Mouse (Mus musculus) bone marrow, adult 2 months (tissue): ENCODE results near the gene Sigmar1. TPM values are rescaled to one million over a fixed set of nuclear protein-coding genes. Genes with fewer than 3 reads are reported as not detected.
A peak's percentile ranks its signal among the peaks of the same experiment; 100 is the strongest.
"Not testable (repeated sequence)": the region's sequence is repeated elsewhere in the genome, so short reads cannot be mapped to it uniquely, and the experiment has no call there.

Experiments
- H3K27ac ChIP-seq: fragments of 200-500 bp; 2 replicates; pipeline ENCODE4 v1.5.1; 2012; ENCODE audit warnings: low read depth, mild to moderate bottlenecking, control low read depth, inconsistent platforms, low read length; ENCODE audit not compliant: control insufficient read depth, poor library complexity, insufficient read depth
- H3K4me1 ChIP-seq: fragments of 200-500 bp; 2 replicates; pipeline ENCODE4 v1.6.1; 2011; ENCODE audit warnings: low read length; ENCODE audit not compliant: control insufficient read depth, insufficient read depth
- H3K4me3 ChIP-seq: fragments of 200-500 bp; replicated peaks from 2 replicates; pipeline ENCODE3; 2011; ENCODE audit warnings: mild to moderate bottlenecking, low read depth, low read length, control low read depth; ENCODE audit not compliant: control insufficient read depth
- CTCF ChIP-seq: fragments of 200-500 bp; IDR thresholded peaks from 2 replicates; pipeline ENCODE4 v1.5.1; 2011; ENCODE audit warnings: low read length, control low read depth; ENCODE audit not compliant: control insufficient read depth, insufficient read depth
- POLR2A ChIP-seq: fragments of 200-500 bp; IDR thresholded peaks from 2 replicates; pipeline ENCODE4 v1.6.1; 2011; ENCODE audit warnings: low read depth, mild to moderate bottlenecking, control low read depth, low read length, borderline replicate concordance; ENCODE audit not compliant: control insufficient read depth
- WGBS: fragments of 180-500 bp; shearing (Covaris S2); methylation state at CpG from one replicate; pipeline ENCODE4 v1.1.7; 2018; 5-methylcytosine and 5-hydroxymethylcytosine counted together
- polyA plus RNA-seq: library from polyadenylated mRNA; stranded (reverse); fragments of >200 nt; gene quantifications from 2 replicates; pipeline ENCODE4 v1.2.4, GENCODE M21; 2011; ENCODE audit warnings: low replicate concordance; ENCODE audit not compliant: missing spikeins, insufficient read depth, insufficient read length

Gene Sigmar1
- polyA plus RNA-seq, 1 experiment: 13.4 TPM

- no peak for TF ChIP-seq POLR2A
- peak; percentile 61 for TF ChIP-seq CTCF
- Histone ChIP-seq H3K4me3 (no peak overlapping the region), H3K4me1 (no peaks in the 10 kb centered on the region), H3K27ac (no peak overlapping the region)
- 8% methylated on average over 13 of the region's 13 CpGs for WGBS
Measured at GRCm38 (mm10) chr4:41707011-41707535, 48.9 kb downstream of the Sigmar1 start.

GRCm38 (mm10) chr4:41705922-41706754 lies 49.8 kb downstream of the Sigmar1 start:
- WGBS: 73% methylated on average over 19 of the region's 19 CpGs

GRCm38 (mm10) chr4:41704651-41705050 lies 51.3 kb downstream of the Sigmar1 start:
- H3K4me3 ChIP-seq: no peak overlapping the region
- H3K27ac ChIP-seq: no peak overlapping the region
- no peaks in the 10 kb centered on the region for H3K4me1 ChIP-seq
- TF ChIP-seq CTCF (no peak), POLR2A (no peak)
- 49% methylated on average over 5 of the region's 5 CpGs for WGBS

More at GRCm38 (mm10) chr4:41705922-41706754, 49.8 kb downstream of the Sigmar1 start:
- H3K4me1 ChIP-seq: no peaks in the 10 kb centered on the region
- TF ChIP-seq CTCF (no peak), POLR2A (no peak)
- H3K4me3 ChIP-seq: no peak overlapping the region
- no peak overlapping the region for H3K27ac ChIP-seq

- not testable (repeated sequence) for H3K27ac ChIP-seq, H3K4me1 ChIP-seq, H3K4me3 ChIP-seq
- 80% methylated on average over 2 of the region's 2 CpGs for WGBS
Measured at GRCm38 (mm10) chr4:41702226-41702625, 53.7 kb downstream of the Sigmar1 start.

GRCm38 (mm10) chr4:41700224-41700623 lies 55.7 kb downstream of the Sigmar1 start:
- H3K27ac ChIP-seq, H3K4me3 ChIP-seq, H3K4me1 ChIP-seq: not testable (repeated sequence)
- 71% methylated on average over 7 of the region's 8 CpGs for WGBS

- not testable (repeated sequence) for H3K4me3 ChIP-seq, H3K4me1 ChIP-seq, H3K27ac ChIP-seq
- WGBS: 72% methylated on average over 10 of the region's 10 CpGs
Measured at GRCm38 (mm10) chr4:41699783-41700182, 56.2 kb downstream of the Sigmar1 start, which contains the start of gene Il11ra1. Il11ra1 (plus strand) TSS chr4:41699989.

- 7% methylated on average over 24 of the region's 32 CpGs for WGBS
- not testable (repeated sequence) for H3K27ac ChIP-seq, H3K4me3 ChIP-seq, H3K4me1 ChIP-seq
Measured at GRCm38 (mm10) chr4:41698421-41699016, 57.4 kb downstream of the Sigmar1 start.

GRCm38 (mm10) chr4:41696930-41697841 lies 58.8 kb downstream of the Sigmar1 start, which contains the start of gene Cntfr:
Cntfr (minus strand) TSS chr4:41697089.
- not testable (repeated sequence) for H3K27ac ChIP-seq, H3K4me3 ChIP-seq, H3K4me1 ChIP-seq
- peak; percentile 72 for TF ChIP-seq CTCF
- 5% methylated on average over 29 of the region's 40 CpGs for WGBS

- H3K4me3 ChIP-seq, H3K4me1 ChIP-seq, H3K27ac ChIP-seq: not testable (repeated sequence)
- 5% methylated on average over 14 of the region's 15 CpGs for WGBS
Measured at GRCm38 (mm10) chr4:41696452-41696851, 59.5 kb downstream of the Sigmar1 start.

GRCm38 (mm10) chr4:41695800-41696199 lies 60.2 kb downstream of the Sigmar1 start:
- not testable (repeated sequence) for H3K27ac ChIP-seq, H3K4me3 ChIP-seq, H3K4me1 ChIP-seq
- WGBS: 4% methylated on average over 12 of the region's 38 CpGs

- WGBS: 16% methylated on average over 4 of the region's 4 CpGs
- H3K4me3 ChIP-seq, H3K4me1 ChIP-seq, H3K27ac ChIP-seq: not testable (repeated sequence)
Measured at GRCm38 (mm10) chr4:41693511-41693910, 62.4 kb downstream of the Sigmar1 start.

- not testable (repeated sequence) for H3K27ac ChIP-seq, H3K4me1 ChIP-seq, H3K4me3 ChIP-seq
- WGBS: no CpG with 5 or more reads among the region's 4 CpGs
Measured at GRCm38 (mm10) chr4:41690014-41690413, 65.9 kb downstream of the Sigmar1 start.
